Mouse (Mus musculus) lung, postnatal 4 days (tissue): ENCODE measurements around the gene Fxyd7.

ENCODE experiments used
- DNase-seq, 2 experiments: peaks; one replicate each; pipeline ENCODE4 v3.0.0; 2021

Fxyd7 gene

DNA sequence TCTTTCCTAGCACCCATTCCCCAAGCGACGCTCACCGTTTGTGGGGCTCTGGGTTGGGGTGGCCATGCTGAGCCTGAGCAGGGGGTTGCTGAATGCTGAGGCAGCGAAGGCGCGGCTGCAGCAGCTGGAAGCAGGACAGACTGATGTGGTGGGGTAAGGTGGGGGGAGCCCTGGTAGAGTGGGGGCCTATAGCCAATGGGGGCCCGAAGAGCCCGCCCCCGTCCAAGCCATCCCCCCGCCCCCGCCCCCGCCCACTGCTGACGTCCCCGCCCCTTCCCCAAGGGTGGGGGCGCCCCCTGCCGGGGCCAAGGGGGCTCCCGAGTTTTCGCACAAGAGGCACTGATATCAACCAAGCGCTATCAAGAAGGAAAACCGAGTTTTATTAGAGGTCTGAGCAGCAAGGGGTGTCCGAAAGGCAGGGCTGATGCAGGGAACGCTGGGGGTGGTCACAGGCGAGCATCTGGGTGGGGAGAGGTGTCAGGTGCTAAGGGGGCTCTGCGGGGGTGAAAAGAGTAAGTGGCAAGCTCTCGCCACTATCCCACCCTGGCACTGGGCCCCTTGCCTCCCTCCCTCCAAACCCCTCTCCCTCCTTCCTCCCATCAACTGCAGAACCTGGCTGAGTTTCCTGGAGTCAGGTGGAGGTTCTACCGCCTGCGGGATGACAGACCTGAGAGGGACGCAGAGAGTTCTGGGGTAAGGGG is at the start of gene Fxyd7:
Gene Fxyd7, minus strand, starts transcription at position 147 of the 701 bp plus-strand sequence.
- no peak for DNase-seq

DNA sequence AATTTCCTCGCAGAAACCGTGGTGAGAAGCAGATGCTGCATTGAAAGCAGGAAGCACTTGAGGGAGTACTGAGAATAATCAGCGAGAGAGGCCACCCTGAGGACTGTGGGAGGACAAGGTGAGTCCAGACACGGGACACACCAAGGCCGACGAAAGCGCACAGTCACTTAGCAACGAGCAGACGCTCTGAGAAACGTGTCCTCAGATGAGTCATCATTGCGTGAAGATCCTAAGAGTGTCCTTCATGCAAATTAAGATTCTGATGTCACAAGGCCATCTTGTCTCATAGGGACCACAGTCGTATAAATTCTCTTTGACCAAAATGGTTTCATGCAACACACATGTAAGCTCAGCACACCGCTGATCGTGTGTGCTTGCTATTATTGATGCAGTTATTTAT is 49.5 kb upstream of the Fxyd7 start:
- no peak for DNase-seq

DNA sequence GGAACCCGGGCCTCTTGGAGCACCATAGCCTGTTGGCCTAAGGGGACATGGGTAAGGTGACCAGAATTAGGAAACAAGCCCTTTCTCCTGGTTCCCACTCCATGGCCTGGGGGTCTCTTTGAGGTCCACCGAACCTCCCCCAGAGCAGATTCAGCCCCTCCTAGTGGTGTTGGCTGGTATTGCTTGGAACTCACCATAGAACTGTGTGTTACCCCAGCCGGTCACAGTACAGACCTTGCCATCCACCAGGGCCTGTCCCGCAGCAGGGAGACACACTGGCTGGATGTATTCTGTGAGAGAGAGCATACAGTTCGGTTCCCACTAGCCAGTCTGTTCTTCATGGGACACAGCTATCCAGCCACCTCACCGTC is 48.3 kb upstream of the Fxyd7 start:
- no peak for DNase-seq

DNA sequence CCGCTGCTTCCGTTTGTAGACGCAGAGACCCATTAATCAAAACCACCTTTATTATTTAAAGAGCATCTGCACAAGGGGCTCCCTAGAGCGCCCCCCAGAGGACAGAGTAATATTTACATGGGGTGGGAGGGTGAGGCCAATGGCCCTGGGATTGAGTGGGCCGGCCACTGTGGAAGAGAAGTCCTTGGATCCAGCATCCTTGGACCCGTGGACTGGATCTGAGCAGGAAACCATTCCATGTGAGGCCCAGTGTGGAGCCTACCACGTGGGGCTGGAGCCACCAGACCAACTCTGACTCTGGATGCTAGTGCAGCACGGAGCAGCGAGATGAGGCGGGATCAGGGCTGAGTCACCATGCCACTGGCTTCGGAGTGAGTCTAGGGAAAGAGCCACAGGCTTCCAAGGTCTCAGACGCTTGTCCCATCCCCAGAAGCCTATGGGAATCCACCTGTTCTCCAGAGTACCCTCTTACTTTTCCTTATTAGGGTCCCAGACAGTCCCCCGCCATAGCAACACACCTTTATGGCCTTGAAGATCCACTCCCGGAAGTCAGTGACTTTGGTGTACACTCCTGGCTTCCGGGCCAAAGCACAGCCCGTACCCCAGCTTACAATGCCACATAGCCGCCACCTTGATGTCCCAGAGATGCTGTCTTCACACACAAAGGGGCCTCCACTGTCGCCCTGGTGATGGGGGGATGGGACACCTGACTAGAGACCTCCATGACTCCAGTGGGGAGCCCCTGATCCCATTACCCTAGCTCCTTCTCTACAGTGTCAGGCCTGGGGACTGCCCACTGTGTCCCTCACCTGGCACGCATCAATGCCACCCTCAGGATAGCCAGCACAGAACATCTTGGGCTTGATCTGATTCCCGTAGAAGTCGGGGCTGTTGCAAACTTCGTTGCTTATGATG is 47.7 kb upstream of the Fxyd7 start:
- DNase-seq = no peak

DNA sequence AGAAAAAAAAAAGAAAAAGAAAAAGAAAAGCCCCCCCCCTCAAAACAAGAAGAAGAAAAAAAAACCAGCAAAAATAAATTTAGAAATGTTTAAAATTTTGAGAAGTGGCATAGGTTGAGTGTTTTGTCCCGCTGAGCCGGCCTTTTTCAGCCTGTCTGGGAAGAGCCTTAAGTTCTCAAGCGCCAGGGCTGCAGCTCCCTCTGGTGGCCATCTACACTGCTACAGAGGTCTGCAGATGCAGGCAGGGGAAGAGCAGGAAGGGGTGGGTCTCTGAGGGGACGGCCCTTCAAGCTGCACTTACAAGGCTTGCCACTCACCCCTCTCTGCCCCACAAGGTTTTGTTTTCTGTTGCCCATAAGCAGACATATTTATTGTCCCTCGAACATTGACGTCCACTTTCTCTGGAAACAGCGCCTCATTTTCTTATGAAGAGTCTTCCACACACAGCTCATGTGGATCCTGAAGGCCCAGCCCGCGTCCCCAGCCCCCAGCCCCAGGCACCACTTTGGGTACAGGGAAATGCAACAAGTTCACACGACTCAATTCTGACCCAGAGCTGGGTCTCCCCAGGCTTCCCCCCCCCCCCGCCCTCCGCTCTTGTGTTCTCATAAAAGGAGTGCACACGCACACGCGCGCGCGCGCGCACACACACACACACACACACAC is 46.4 kb upstream of the Fxyd7 start:
- DNase-seq = peak; percentile 93

DNA sequence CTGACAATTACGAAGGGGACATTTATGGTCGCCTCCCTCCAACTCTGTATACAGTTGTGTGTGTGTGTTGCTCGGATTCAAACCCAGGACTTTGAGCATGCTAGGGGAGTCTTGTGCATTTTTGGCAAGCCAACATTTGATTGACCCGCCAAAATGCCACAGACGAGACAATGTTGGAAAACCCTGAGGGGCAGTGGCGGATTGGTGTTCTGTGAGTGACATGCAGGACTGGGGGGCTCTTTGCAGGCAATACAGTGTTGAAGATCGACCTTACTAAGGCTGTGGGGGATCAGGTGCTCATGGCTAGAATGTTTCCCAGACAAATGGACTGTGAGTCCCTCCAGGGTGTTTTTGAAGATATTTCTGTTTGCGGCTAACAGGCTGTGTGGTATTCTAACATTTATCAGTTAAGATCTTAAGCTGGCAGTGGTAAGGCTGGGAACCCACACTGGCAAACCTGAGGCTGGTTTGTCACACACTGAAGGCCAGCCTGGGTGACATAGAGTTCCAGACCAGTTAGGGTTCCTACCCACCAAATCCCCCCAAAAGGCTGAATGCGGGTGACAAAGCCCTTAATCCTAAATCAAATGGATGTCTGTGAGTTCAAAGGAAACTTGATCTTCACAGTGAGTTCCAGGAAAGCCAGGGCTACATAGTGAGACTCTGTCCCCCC is 45.8 kb upstream of the Fxyd7 start:
- DNase-seq = no peak

DNA sequence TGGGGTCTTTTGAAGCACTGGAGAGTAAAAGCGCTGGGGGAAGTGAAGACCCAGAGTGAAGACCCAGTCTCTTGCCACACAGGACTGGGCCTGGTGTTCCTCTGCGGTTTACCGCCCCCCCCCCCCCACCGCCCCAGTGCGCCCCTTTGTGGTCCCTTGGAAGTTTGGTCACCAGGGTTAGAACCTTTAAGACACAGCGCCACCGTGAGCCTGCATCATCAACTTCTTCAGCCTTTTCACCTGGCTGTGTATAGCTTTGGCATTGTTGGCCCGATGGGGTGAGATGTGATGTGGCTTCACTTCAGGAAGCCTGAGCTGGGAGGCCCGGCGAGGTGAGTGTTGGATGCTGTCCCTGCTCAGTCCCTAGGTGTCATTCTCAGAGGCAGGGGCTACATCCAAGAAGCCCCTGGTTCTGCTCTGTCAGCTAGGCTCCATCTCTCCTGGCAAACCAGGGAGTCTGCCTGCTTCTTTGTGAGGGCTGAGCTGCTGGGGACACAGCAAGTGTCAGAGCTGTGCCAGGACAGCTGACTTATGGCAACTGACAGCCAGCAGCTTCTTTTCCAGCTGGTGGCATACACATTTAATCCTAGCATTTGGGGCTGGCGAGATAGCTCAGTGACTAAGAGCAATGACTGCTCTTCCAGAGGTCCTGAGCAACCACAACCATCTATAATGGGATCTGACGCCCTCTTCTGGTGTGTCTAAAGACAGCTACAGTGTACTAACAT is 43.7 kb upstream of the Fxyd7 start:
- DNase-seq = peak; percentile 48 to 80

DNA sequence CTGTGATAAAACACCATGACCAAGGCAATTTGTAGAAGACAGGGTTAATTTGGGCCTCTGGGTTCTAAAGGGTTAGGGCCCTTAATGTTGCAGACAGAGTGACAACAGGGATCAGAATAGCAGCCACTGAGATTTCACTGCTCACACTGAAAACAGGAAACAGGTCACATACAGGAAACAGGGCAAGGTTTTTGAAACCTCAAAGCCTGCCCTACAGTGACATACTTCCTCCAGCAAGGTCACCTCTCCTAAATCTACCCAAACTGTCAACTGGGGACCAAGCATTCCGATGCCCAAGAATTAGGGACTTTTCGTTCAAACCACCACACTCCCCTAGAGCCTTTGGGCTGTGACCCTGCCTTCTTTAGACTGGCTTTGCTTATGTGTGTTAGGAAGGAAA is 38.5 kb upstream of the Fxyd7 start:
- no peak for DNase-seq

DNA sequence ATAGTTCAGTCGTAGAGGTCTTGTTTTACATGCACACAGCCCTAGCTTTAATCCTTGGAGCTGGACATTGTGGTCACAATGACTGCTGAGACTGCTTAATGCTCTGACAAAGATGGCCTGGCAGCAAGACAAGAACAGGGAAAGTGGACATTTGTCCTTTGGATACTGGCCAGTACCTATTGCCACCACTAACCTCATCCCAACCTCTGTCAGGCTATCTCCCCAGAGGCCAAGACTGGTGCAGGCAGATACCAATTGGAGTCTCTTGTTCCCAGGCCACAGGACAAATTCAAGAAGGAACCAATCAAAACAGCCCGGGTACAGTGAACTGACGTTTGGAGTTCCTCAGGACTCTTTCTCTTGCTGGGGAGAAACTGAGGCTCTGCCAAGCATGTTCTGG is 36.9 kb upstream of the Fxyd7 start:
- no peak for DNase-seq

DNA sequence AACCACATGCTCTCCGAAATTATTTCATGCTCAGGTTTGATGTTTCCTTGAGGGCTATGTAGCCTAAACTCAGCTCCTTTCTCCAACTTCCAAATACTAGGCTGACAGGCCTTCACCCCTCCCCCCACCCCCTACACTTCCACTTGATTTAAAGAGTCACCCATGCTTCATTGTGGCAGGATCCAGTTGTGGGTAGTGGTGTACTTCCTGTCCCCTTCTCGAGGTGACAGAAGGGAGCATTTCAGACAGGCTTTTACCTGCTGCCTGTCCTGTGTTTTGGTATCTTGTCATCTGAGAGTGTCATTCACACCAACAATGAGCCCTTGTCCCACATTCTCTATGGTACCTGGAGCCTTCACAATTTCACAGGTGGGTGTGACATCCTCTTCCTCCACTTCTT is 36.0 kb upstream of the Fxyd7 start:
- no peak for DNase-seq

DNA sequence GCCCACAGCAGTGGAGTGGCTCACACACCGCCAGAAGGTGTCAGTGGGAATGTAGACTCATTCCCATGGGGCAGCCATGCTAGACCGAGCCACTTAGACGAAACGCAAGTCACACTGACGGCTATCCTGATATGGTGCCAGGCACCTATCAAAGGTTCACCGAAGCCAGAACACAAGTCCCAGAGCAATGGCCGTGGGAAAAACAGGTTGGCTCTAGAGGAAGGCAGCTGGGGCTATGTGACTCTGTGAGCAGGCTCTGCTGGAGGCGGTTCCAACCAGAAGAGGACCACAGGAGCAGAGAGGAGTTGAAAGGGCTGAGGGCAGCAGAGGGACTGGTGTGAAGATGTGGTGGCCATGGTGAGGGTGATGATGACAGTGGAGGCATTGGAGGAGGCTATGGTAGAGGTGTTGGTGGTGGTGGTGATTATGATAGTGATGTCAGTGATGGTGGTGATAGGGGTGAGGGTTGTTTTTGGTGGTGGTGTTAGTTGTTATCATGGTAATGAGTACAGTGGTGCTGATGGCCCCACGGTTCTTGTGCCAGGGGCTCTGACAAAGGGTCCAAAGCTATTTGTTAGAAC is 35.0 kb upstream of the Fxyd7 start:
- no peak for DNase-seq

DNA sequence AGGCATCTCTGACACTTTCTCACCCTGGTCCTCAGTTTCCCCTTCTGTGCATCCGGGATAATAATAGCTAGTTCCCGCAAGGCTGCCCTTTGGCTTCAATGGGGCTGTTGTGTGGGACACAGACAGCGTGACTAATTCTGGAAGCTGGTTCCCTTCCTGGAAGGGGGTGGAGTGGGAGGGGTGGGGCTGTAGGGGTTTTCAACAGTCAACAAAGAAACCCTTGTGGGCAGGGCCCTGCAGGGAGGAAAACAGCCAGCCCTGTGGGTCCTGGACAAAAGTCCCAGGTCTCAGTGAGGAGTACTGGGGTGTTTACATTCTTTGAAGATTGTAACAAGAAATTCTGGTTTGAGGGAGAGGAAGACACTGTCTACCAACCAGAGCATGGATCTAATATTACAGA is 33.9 kb upstream of the Fxyd7 start:
- DNase-seq = no peak

DNA sequence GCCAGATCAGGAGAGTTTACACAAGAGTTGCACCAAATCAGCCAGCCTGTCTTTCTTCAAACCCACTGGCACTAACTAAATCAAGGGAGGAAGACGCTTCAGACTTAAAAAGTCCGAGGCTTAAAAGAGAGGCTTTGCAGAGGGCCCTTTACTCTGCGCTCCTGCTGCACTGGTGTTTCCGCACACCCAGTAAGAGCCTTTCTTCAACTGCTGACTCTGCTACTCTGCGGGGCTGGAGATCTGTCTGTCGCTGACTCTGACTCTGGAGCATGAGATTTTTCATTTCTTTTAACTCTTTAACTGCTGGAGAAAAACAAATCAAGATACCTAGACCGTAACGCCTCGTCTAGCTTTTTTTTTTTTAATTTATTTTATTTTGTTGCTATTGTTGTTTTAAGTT is 32.9 kb upstream of the Fxyd7 start:
- no peak for DNase-seq

DNA sequence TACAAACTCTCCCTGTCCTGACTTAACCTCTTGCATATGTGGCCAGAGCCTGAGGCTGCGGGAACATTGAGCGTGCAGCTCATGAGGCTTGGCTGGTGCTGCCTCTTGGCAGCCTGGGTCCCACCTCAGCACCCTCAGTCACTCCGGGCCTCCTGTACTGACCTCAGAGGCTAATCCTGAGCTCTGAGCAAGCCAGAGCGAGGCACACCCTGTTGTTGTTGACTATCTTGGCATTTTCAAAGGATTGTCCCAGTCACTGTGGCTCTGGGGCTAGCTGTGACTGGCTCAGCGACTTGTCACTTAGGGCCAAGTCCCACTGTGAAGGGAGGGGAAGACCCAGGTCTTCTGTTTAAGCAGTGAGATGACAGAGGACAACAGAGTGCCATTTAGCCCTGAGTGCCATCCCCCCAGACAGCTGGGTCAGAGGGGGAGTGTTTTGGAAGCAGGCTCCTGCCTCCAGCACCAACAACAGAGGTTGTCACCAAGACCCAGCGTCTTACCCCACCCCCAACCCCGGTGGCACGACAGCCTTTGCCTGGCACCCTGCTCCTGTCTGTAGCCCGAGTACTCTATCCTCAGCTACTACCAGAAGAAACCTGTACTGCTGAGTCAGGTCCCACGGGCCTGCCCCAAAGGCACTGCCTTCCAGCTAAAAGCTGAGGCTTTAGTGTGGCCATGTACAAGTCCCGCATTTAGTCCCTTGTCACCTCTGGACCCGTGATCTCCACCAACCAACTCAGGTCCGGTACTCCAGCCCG is 31.7 kb upstream of the Fxyd7 start:
- DNase-seq = peak in 1 of 2 experiments; percentile 47

DNA sequence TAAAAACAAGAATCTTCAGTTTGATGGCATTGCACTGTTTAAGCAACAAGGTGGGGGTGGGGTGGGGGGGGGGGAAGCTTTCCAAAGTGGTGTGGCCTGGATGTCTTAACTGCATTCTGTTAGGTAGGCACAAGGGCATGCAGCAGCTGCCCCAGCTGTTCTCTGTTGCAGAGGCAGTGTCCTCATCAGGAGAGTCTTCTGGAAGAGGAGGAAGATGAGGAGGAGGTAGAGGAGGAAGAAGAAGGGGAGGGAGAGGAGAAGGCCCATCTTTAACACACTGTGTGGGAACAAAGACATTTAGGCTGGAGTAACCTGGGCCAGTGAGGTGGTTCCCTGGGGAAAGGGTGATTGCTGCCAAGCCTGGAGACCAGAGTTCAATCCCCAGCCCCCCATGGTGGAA is 30.8 kb upstream of the Fxyd7 start:
- DNase-seq = no peak

DNA sequence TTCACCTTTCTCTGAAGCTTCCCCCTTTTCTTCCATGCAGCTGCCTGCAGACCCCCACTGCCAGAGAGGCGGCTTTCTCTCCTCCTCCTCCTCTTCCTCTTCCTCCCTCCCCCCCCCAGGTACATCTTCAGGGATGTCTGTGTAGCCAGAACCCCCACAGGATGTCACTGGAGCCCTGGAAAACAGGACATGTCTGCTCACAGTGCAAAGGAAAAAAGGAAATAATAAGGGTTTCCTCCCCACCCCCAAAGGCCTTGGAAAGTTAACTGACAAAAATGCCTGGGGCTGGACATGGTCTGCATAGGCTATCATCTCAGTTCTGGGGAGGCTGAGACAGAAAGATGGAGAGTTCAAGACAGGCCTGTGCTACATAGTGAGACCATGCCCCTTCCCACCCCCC is 29.8 kb upstream of the Fxyd7 start:
- DNase-seq = no peak

DNA sequence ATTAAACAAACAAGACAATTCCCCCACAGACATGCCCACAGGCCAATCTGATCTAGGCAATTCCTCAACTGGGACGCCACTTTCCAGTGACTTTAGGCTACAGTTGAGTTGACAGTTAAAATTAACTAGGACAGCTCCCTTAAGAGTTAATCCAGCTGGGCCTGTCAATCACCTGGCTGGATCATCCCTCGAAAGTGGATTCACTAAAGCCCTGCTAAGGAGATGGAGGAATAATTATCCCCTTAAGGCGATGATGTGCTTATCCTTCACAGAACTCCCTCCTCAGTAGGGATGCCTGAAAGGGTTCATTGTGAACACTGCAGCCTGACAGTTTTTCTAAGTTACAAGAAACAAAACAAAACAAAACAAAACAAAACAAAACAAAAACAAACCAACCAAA is 29.3 kb upstream of the Fxyd7 start:
- DNase-seq = no peak

DNA sequence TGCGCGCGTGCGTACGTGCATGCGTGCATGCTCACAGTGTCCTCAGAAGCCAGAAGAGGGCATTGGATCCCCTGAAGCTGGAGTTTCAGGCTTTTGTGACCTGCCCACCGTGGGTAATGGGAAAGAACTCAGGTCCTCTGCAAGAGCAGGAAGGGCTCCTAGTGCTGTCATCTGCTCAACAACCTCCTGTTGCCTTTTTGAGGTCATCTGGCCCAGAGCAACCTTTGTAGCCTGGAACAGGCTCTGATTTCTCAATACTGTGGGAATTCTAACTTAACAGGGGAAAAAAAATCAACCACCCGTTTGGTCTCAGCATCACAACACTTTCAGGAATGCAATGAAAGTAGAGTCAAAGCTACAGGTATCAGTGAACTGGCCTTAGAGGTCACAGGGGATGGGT is 28.4 kb upstream of the Fxyd7 start:
- no peak for DNase-seq

DNA sequence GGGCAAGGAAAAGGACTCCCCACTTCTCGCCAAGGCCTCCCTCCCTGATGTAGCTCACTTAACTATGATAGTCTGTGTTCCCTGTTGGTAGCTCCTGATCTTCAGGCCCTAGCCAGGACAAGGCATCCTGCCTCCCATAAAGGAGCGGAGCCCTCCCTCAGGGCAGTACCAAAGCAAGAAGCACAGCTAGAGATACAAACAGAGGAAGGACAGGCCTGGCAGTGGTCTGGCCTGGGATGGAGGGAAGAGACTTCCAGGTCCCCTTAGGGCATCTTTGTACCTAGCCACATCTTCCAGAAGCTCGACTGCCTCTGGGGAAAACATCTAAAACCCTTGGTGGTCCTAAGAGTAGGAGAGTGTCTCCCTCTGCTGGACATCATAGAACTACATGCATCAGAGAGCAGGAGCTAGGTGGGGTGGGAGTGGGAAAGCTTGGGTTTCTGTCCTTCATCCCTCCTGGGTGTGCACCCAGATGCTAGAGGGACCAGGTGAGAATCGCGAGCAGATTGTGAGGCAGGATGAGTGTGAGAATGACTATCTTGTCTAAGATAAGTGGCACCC is 26.7 kb upstream of the Fxyd7 start:
- peak in 1 of 2 experiments; percentile 59 for DNase-seq

DNA sequence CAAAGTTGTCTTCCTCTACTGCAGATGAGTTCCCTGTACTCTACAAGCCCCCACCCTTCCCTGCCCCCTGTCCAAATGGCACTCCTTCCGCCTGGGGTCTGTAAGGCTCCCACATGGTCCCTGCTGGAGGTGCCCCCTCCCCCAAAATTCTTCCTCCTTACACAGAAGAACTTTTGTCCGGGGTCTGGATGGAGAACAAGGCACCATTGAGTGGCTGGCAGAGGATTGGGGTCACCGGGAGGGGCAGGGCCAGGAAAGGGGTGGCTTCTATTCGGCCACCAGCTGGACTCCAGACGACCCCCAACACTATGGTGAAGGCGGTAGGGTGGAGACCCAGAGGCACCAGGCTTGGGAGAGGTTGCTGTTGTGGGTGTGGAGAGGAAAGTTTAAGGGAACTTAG is 26.2 kb upstream of the Fxyd7 start:
- DNase-seq = no peak

DNA sequence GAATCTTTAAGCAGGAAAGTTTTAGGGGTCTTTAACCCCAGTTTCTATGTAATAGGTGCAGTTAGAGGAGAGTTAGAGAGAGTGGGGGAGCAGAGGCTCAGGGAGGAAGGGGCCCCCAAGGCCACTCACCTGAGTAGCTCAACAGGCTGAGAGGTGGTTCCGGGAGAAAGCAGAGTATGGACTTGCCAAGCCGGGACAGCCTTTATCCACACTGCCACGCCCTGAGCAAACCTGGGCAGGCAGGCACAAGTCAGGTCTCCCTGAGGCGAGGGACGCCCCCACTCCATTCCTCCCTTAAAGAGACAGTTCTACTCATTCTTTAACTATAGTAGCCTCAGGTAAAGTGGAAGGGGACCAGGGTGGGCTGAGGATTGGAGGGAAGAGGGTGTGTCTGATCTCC is 25.2 kb upstream of the Fxyd7 start, which contains the start of gene Fxyd3:
Gene Fxyd3, minus strand, starts transcription at position 213 of the 400 bp plus-strand sequence.
- peak in 1 of 2 experiments; percentile 52 for DNase-seq
